Mouse (Mus musculus) embryonic facial prominence, embryonic 14.5 days (tissue): Measurements from ENCODE around the gene Lgsn. TPM values are rescaled to one million over a fixed set of nuclear protein-coding genes. Genes with fewer than 3 reads are reported as not detected.

ENCODE experiments used
- ATAC-seq: fragments of 200-750 bp; cut with Nextera tagmentation; 2 replicates; pipeline ENCODE4 v1.8.0; 2017; ENCODE audit warnings: low read depth, moderate number of reproducible peaks, moderate TSS enrichment
- DNase-seq: peaks from one replicate; pipeline ENCODE4 v3.0.0-alpha.2; 2015; ENCODE audit warnings: low spot score
- H3K27ac ChIP-seq: fragments of 300-500 bp; sonication (generic); replicated peaks from 2 replicates; pipeline ENCODE4 v1.5.1; 2014; ENCODE audit warnings: low read depth, mild to moderate bottlenecking, low read length, moderate library complexity
- H3K27me3 ChIP-seq: fragments of 300-500 bp; sonication (generic); replicated peaks from 2 replicates; pipeline ENCODE4 v1.6.1; 2014; ENCODE audit warnings: low read length; ENCODE audit not compliant: control insufficient read depth, insufficient read depth
- H3K36me3 ChIP-seq: fragments of 300-500 bp; sonication (generic); 2 replicates; pipeline ENCODE4 v1.6.1; 2014; ENCODE audit warnings: low read length, mixed read lengths; ENCODE audit not compliant: control insufficient read depth, insufficient read depth
- H3K4me1 ChIP-seq: fragments of 300-500 bp; sonication (generic); 2 replicates; pipeline ENCODE4 v1.6.1; 2014; ENCODE audit warnings: antibody characterized with exemption, low read length; ENCODE audit not compliant: control insufficient read depth, insufficient read depth
- H3K4me2 ChIP-seq: fragments of 300-500 bp; sonication (generic); 2 replicates; pipeline ENCODE4 v1.6.1; 2014; ENCODE audit warnings: low read depth, mild to moderate bottlenecking, low read length, moderate library complexity, mixed read lengths
- H3K4me3 ChIP-seq: fragments of 300-500 bp; sonication (generic); 2 replicates; pipeline ENCODE4 v1.5.1; 2014; ENCODE audit warnings: low read depth, mild to moderate bottlenecking, low read length
- H3K9ac ChIP-seq: fragments of 300-500 bp; sonication (generic); 2 replicates; pipeline ENCODE4 v1.6.1; 2014; ENCODE audit warnings: low read depth, mild to moderate bottlenecking, low read length, moderate library complexity, mixed read lengths
- H3K9me3 ChIP-seq: fragments of 300-500 bp; sonication (generic); 2 replicates; pipeline ENCODE4 v1.6.1; 2016; ENCODE audit warnings: low read length; ENCODE audit not compliant: control insufficient read depth
- WGBS: fragments of 180-500 bp; shearing (Covaris S2); extraction: QIAGEN DNeasy Blood & Tissue Kit; methylation state at CpG from one replicate; pipeline ENCODE4 v1.1.7; 2014; 5-methylcytosine and 5-hydroxymethylcytosine counted together
- polyA plus RNA-seq: library from polyadenylated mRNA; unstranded; fragments of >200 nt; fragmentation: Nextera tagmentation; extraction: Ambion mirVana; gene quantifications from 2 replicates; pipeline ENCODE4 v1.2.1, GENCODE M21; 2014

Gene Lgsn
- polyA plus RNA-seq, 1 experiment from 2014 or later: not detected

DNA sequence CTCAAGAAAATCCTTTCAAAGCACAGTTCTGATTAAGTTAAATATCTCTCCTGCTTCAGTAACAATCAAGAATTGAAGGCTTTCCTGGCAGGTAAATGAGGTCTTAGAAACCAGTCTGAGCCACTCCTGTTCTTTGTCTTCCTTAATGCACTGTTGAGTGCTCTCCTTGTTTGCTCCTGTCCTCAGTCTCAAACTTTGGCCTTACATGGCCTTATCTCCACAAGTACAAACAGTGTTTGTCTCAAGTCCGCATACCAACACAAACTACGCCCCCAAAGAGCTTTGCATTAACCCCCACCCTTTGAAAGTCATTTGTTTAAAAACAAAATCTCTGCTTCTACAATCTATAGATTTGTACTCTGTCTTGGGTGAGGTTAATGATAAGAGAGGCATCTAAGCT, 20.0 kb upstream of the Lgsn start:
- WGBS: 78% methylated on average over 2 of the region's 2 CpGs
- DNase-seq: no peak
- H3K27me3 ChIP-seq: no peaks in the 10 kb centered on the region
- H3K9ac ChIP-seq: no peak overlapping the region
- H3K27ac ChIP-seq: no peak overlapping the region
- H3K36me3 ChIP-seq: no peaks in the 10 kb centered on the region
- H3K4me3 ChIP-seq: no peak overlapping the region
- no peaks in the 10 kb centered on the region for H3K9me3 ChIP-seq
- no peak for ATAC-seq
- H3K4me1 ChIP-seq: no peaks in the 10 kb centered on the region
- H3K4me2 ChIP-seq: no peak overlapping the region

GRCm38 (mm10) chr1:31156884-31157283, 19.3 kb upstream of the Lgsn start:
- no peak for DNase-seq
- Histone ChIP-seq H3K4me3 (no peak overlapping the region), H3K36me3 (no peaks in the 10 kb centered on the region), H3K27me3 (no peaks in the 10 kb centered on the region), H3K4me2 (no peak overlapping the region), H3K4me1 (no peaks in the 10 kb centered on the region), H3K27ac (no peak overlapping the region), H3K9me3 (no peaks in the 10 kb centered on the region), H3K9ac (no peak overlapping the region)
- no peak for ATAC-seq
- 73% methylated on average over 2 of the region's 2 CpGs for WGBS

DNA sequence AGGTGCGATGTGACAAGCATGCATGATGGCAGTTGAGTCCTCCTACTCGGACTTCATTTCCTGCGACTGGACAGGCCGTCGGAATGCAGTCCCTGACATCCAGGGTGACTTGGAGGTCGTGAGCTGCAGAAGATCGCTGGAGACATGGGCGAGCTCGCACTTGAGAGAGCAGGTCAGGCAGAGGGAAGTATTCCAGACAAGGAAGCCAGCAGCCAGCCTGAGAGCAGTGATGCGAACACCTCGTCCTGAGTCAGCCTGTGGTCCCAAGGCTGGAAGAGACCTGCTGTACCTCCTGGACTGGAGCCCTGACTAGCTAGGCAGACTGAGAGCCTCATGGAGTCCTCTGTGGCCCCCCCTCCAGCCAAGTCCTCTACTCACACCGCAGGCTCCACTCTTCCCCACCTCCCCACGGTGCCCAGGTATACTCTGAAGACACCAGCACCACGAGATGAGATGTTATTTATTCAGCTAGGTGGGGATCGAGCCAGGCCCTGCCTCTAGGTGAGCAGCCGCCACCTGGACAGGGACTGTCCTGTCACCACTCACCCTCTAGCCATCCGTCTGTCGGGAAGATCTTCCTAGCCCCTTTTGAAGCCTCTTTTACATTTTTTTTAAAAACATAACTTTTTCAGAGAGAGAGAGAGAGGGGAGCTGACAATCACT, 11.5 kb upstream of the Lgsn start:
- H3K4me1 ChIP-seq: no peaks in the 10 kb centered on the region
- H3K27me3 ChIP-seq: no peaks in the 10 kb centered on the region
- no peak overlapping the region for H3K27ac ChIP-seq
- H3K9ac ChIP-seq: no peak overlapping the region
- no peaks in the 10 kb centered on the region for H3K9me3 ChIP-seq
- no peak for ATAC-seq
- H3K4me3 ChIP-seq: no peak overlapping the region
- WGBS: 66% methylated on average over 18 of the region's 18 CpGs
- H3K36me3 ChIP-seq: no peaks in the 10 kb centered on the region
- no peak for DNase-seq
- no peak overlapping the region for H3K4me2 ChIP-seq

- H3K27ac ChIP-seq: no peak overlapping the region
- ATAC-seq: no peak
- H3K36me3 ChIP-seq: no peaks in the 10 kb centered on the region
- H3K4me3 ChIP-seq: no peak overlapping the region
- WGBS: 82% methylated on average over 7 of the region's 7 CpGs
- H3K9ac ChIP-seq: no peak overlapping the region
- H3K9me3 ChIP-seq: no peaks in the 10 kb centered on the region
- DNase-seq: no peak
- H3K4me2 ChIP-seq: no peak overlapping the region
- H3K27me3 ChIP-seq: no peaks in the 10 kb centered on the region
- H3K4me1 ChIP-seq: no peaks in the 10 kb centered on the region
Measured at GRCm38 (mm10) chr1:31165326-31166121, 10.7 kb upstream of the Lgsn start.

- H3K4me1 ChIP-seq: no peaks in the 10 kb centered on the region
- no peaks in the 10 kb centered on the region for H3K9me3 ChIP-seq
- 61% methylated on average over 3 of the region's 3 CpGs for WGBS
- H3K27ac ChIP-seq: no peak overlapping the region
- H3K4me2 ChIP-seq: no peak overlapping the region
- no peak for ATAC-seq
- H3K36me3 ChIP-seq: no peaks in the 10 kb centered on the region
- no peak overlapping the region for H3K4me3 ChIP-seq
- no peak for DNase-seq
- no peaks in the 10 kb centered on the region for H3K27me3 ChIP-seq
- H3K9ac ChIP-seq: no peak overlapping the region
Measured at GRCm38 (mm10) chr1:31175401-31175800, 800 bp upstream of the Lgsn start.

DNA sequence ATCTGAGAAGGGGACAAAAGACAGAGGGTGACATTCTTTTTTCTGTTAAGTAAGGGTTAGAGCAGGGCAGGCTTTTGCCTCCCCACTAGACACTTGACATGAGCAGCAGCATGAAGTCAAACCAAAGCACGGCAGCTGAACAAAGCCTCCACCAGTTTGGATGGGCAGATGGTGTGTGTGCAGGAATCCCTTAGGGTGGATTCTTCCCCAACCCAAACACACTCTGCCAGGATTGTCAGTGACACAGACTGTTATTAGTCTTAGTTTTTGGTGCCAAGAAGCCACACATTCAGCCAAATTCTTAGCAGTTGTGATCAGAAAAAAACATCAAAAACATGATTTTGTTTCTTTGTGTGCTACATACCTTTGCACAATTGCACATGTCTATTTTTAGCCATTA, 2.1 kb downstream of the Lgsn start:
- no peaks in the 10 kb centered on the region for H3K4me1 ChIP-seq
- WGBS: 29% methylated on average over 1 of the region's 1 CpGs
- ATAC-seq (no peak), DNase-seq (no peak)
- H3K9ac ChIP-seq: no peak overlapping the region
- no peaks in the 10 kb centered on the region for H3K27me3 ChIP-seq
- H3K27ac ChIP-seq: no peak overlapping the region
- no peak overlapping the region for H3K4me3 ChIP-seq
- H3K36me3 ChIP-seq: no peaks in the 10 kb centered on the region
- no peak overlapping the region for H3K4me2 ChIP-seq
- no peaks in the 10 kb centered on the region for H3K9me3 ChIP-seq

- Histone ChIP-seq H3K9ac (no peak overlapping the region), H3K4me3 (no peak overlapping the region), H3K4me1 (no peaks in the 10 kb centered on the region), H3K36me3 (no peaks in the 10 kb centered on the region), H3K27me3 (no peaks in the 10 kb centered on the region), H3K4me2 (no peak overlapping the region), H3K27ac (no peak overlapping the region), H3K9me3 (no peaks in the 10 kb centered on the region)
- DNase-seq: no peak
- WGBS: 66% methylated on average over 10 of the region's 10 CpGs
- no peak for ATAC-seq
Measured at GRCm38 (mm10) chr1:31190237-31190866, 14.2 kb downstream of the Lgsn start.

GRCm38 (mm10) chr1:31195633-31196032, 19.4 kb downstream of the Lgsn start:
- Histone ChIP-seq H3K9ac (no peak overlapping the region), H3K27me3 (no peaks in the 10 kb centered on the region), H3K4me2 (no peak overlapping the region), H3K4me1 (no peaks in the 10 kb centered on the region), H3K27ac (no peak overlapping the region), H3K36me3 (no peaks in the 10 kb centered on the region), H3K4me3 (no peak overlapping the region), H3K9me3 (no peaks in the 10 kb centered on the region)
- no peak for ATAC-seq
- DNase-seq: no peak
- 83% methylated on average over 1 of the region's 1 CpGs for WGBS
